Mouse (Mus musculus) left cerebral cortex, postnatal 36 days (tissue): ENCODE measurements at regions not wholly inside any gene's neighbourhood (a gene's known extent, or its start where the extent isn't known, plus 50 kb on each side); places are given as distances from the start of the nearest gene placed in this dataset.
"Not testable (repeated sequence)": the region's sequence is repeated elsewhere in the genome, so short reads cannot be mapped to it uniquely, and the experiment has no call there.

Experiments used
- DNase-seq, 2 experiments: peaks; one replicate each; pipeline ENCODE4 v3.0.0; 2021 to 2022; ENCODE audit warnings: low spot score in 2 of 2, mixed read lengths in 1 of 2
- intact Hi-C: fragments of 180-260 bp; cut with DNase I; formaldehyde crosslinking; loops from one replicate; pipeline ENCODE4 v1.15.1; 2025

- intact Hi-C loops: not testable (repeated sequence)
- peak; percentile 20 to 35 for DNase-seq
These were observed 304.7 kb downstream of the BC048507 start for GRCm38 (mm10) chr13:68167826-68168225.

- intact Hi-C loops: not testable (repeated sequence)
- DNase-seq: peak in 1 of 2 experiments; percentile 2
These were observed 310.3 kb downstream of the BC048507 start for GRCm38 (mm10) chr13:68173456-68173855.
